Mouse (Mus musculus): Measurements from ENCODE around the gene Dync1h1. TPM values are rescaled to one million over a fixed set of nuclear protein-coding genes. Genes with fewer than 3 reads are reported as not detected.
A peak's percentile ranks its signal among the peaks of the same experiment; 100 is the strongest.
"Not testable (repeated sequence)": the region's sequence is repeated elsewhere in the genome, so short reads cannot be mapped to it uniquely, and the experiment has no call there.

The Dync1h1 gene
- polyA plus RNA-seq, 1 experiment from 2014 or later, result 41.9 TPM

- H3K4me2 ChIP-seq (ENCODE audit: low read depth, low read length), result no peak overlapping the region
- no peak for ATAC-seq (ENCODE audit: low read depth)
- peaks cover 13% of the 10 kb centered on the region for H3K36me3 ChIP-seq (ENCODE audit: control insufficient read depth, insufficient read depth, low read length)
- no peak overlapping the region for H3K4me3 ChIP-seq (ENCODE audit: low read length)
- peaks cover 12% of the 10 kb centered on the region for H3K4me1 ChIP-seq (replicated peaks; ENCODE audit: control insufficient read depth, insufficient read depth, low read length)
- no peak overlapping the region for H3K27ac ChIP-seq (ENCODE audit: low read length)
- no peaks in the 10 kb centered on the region for H3K9me3 ChIP-seq (ENCODE audit: control insufficient read depth, low read length)
- no peaks in the 10 kb centered on the region for H3K27me3 ChIP-seq (ENCODE audit: control insufficient read depth, insufficient read depth, low read depth, low read length)
- WGBS, result 57% methylated on average over 5 of the region's 5 CpGs
- H3K9ac ChIP-seq (ENCODE audit: low read length), result no peak overlapping the region
Measured at GRCm38 (mm10) chr12:110697457-110697856, 96.2 kb downstream of the Dync1h1 start.

DNA sequence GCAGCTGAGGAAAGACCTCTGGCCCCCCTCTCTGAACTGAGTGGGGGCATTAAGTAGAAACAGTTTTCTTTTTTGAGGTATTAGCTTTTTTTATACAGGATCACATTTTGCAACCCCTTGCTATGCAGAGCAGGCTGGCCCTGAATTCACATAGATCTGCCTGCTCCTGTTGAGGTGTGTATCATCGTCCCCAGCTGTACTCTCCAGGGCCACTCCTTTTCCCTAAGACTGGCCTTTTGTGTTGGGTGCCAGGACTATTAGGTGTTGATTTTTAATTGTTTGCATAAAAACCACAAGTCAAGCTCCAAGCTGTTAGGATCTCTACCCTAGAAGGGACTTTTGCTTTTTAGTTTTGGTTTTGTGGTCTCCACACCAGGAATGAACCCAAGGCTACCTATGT is 96.8 kb downstream of the Dync1h1 start:
- Histone ChIP-seq H3K4me2 (ENCODE audit: low read depth, low read length) (no peak overlapping the region), H3K4me1 (replicated peaks; ENCODE audit: control insufficient read depth, insufficient read depth, low read length) (peaks cover 12% of the 10 kb centered on the region), H3K9ac (ENCODE audit: low read length) (no peak overlapping the region), H3K4me3 (ENCODE audit: low read length) (no peak overlapping the region), H3K36me3 (ENCODE audit: control insufficient read depth, insufficient read depth, low read length) (peaks cover 8% of the 10 kb centered on the region), H3K27ac (ENCODE audit: low read length) (no peak overlapping the region), H3K9me3 (ENCODE audit: control insufficient read depth, low read length) (no peaks in the 10 kb centered on the region), H3K27me3 (ENCODE audit: control insufficient read depth, insufficient read depth, low read depth, low read length) (no peaks in the 10 kb centered on the region)
- ATAC-seq (ENCODE audit: low read depth), result no peak
- WGBS, result 93% methylated on average over 1 of the region's 1 CpGs

DNA sequence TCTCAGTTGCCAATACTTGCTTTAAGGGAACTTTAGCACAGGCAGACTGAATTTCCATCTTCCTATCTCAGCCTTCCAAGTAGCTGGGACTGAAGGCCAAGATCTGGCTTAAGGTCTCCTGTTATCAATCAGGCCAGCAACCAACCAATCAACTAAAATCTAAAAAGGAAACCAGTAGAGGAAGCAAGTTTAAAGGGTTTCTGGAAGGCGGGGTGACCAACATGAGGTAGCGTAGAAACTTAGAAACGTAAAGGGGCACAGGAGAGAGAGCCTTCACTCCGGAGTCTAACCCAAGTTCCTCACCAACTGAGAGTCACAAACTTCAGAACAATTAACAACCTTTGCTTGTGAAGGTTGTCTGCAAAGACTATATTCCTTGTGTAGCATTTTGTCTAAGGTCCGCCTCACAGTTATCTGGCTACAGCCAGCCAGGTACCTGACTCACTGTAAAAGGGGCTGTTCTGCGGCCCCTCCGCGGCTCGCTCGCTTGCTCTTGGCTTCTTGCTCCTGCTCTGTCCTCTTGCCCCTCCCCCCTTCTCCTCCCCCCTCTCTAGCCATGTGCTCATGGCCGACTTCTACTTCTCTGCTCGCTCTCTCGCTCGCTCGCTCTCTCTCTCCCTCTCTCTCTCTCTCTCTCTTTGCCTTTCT is 97.4 kb downstream of the Dync1h1 start:
- WGBS, result 38% methylated on average over 15 of the region's 15 CpGs
- Histone ChIP-seq H3K36me3 (ENCODE audit: control insufficient read depth, insufficient read depth, low read length) (peaks cover 6% of the 10 kb centered on the region), H3K9ac (ENCODE audit: low read length) (peak overlapping the region; percentile 38; the same call in 1 of the 2 replicates), H3K27me3 (ENCODE audit: control insufficient read depth, insufficient read depth, low read depth, low read length) (no peaks in the 10 kb centered on the region), H3K4me2 (ENCODE audit: low read depth, low read length) (no peak overlapping the region), H3K27ac (ENCODE audit: low read length) (no peak overlapping the region), H3K4me1 (replicated peaks; ENCODE audit: control insufficient read depth, insufficient read depth, low read length) (peaks cover 12% of the 10 kb centered on the region), H3K4me3 (ENCODE audit: low read length) (no peak overlapping the region), H3K9me3 (ENCODE audit: control insufficient read depth, low read length) (no peaks in the 10 kb centered on the region)
- no peak for ATAC-seq (ENCODE audit: low read depth)

GRCm38 (mm10) chr12:110699171-110699547 is 97.9 kb downstream of the Dync1h1 start:
- H3K27ac ChIP-seq (ENCODE audit: low read length), result no peak overlapping the region
- peaks cover 12% of the 10 kb centered on the region for H3K4me1 ChIP-seq (replicated peaks; ENCODE audit: control insufficient read depth, insufficient read depth, low read length)
- no peak overlapping the region for H3K4me3 ChIP-seq (ENCODE audit: low read length)
- 50% methylated on average over 2 of the region's 2 CpGs for WGBS
- ATAC-seq (ENCODE audit: low read depth), result no peak
- H3K4me2 ChIP-seq (ENCODE audit: low read depth, low read length), result no peak overlapping the region
- H3K27me3 ChIP-seq (ENCODE audit: control insufficient read depth, insufficient read depth, low read depth, low read length), result no peaks in the 10 kb centered on the region
- no peaks in the 10 kb centered on the region for H3K9me3 ChIP-seq (ENCODE audit: control insufficient read depth, low read length)
- H3K36me3 ChIP-seq (ENCODE audit: control insufficient read depth, insufficient read depth, low read length), result peaks cover 6% of the 10 kb centered on the region
- H3K9ac ChIP-seq (ENCODE audit: low read length), result no peak overlapping the region

GRCm38 (mm10) chr12:110700730-110701129 is 99.5 kb downstream of the Dync1h1 start:
- WGBS, result 38% methylated on average over 2 of the region's 2 CpGs
- H3K4me2 ChIP-seq (ENCODE audit: low read depth, low read length), result no peak overlapping the region
- H3K9ac ChIP-seq (ENCODE audit: low read length), result peak overlapping the region; percentile 2; the same call in 1 of the 2 replicates
- H3K4me1 ChIP-seq (replicated peaks; ENCODE audit: control insufficient read depth, insufficient read depth, low read length), result peaks cover 4% of the 10 kb centered on the region
- no peak overlapping the region for H3K27ac ChIP-seq (ENCODE audit: low read length)
- H3K9me3 ChIP-seq (ENCODE audit: control insufficient read depth, low read length), result no peaks in the 10 kb centered on the region
- no peak for ATAC-seq (ENCODE audit: low read depth)
- no peak overlapping the region for H3K4me3 ChIP-seq (ENCODE audit: low read length)
- H3K36me3 ChIP-seq (ENCODE audit: control insufficient read depth, insufficient read depth, low read length), result no peaks in the 10 kb centered on the region
- no peaks in the 10 kb centered on the region for H3K27me3 ChIP-seq (ENCODE audit: control insufficient read depth, insufficient read depth, low read depth, low read length)

DNA sequence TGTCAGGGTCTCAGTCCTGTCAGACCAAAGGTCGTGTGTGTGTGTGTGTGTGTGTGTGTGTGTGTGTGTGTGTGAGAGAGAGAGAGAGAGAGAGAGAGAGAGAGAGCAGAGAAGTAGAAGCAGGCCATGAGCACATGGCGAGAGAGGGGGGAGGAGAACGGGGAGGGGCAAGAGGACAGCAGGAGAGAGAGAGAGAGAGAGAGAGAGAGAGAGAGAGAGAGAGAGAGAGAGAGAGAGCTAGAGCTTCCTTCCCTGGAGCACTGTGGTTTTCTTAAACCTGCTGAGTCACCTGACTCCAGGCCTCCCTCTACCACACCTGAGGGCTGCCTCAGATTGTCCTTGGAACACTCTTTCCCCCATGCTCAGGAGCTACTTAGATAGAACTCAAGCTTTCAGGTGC is 100.1 kb downstream of the Dync1h1 start:
- ATAC-seq (ENCODE audit: low read depth); H3K9me3 ChIP-seq (ENCODE audit: control insufficient read depth, low read length); H3K36me3 ChIP-seq (ENCODE audit: control insufficient read depth, insufficient read depth, low read length); H3K27me3 ChIP-seq (ENCODE audit: control insufficient read depth, insufficient read depth, low read depth, low read length); H3K4me3 ChIP-seq (ENCODE audit: low read length); H3K27ac ChIP-seq (ENCODE audit: low read length); H3K4me2 ChIP-seq (ENCODE audit: low read depth, low read length); H3K9ac ChIP-seq (ENCODE audit: low read length); H3K4me1 ChIP-seq (replicated peaks; ENCODE audit: control insufficient read depth, insufficient read depth, low read length): not testable (repeated sequence)
- WGBS, result 25% methylated on average over 3 of the region's 3 CpGs

DNA sequence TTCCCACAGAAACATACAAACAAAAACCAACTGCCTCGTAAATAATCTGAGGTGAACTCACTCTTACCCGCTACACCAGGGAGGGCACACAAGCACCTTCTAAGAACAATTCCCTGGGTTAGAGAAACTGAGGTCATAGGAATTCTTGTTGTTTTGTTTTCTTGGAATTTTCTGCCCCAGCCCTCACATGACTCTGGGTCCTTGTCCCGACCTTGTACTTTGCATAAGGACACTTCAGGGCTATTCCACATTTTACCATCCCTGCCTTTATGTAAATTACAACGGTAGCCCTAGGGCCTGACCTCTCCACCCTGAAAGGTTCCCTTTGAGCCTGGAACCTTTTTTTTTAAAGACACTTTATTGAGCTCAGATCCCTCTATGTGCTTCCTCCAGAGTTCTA is 101.3 kb downstream of the Dync1h1 start, which contains the start of gene Hsp90aa1:
Gene Hsp90aa1 (minus strand): TSS at position 173 of the 400 bp plus-strand sequence.
- Histone ChIP-seq H3K4me3 (ENCODE audit: low read length) (no peak within 1 kb of the TSS), H3K9me3 (ENCODE audit: control insufficient read depth, low read length) (no peaks in the 10 kb centered on the region), H3K36me3 (ENCODE audit: control insufficient read depth, insufficient read depth, low read length) (no peaks in the 10 kb centered on the region), H3K9ac (ENCODE audit: low read length) (peak within 1 kb of the TSS; percentile 5), H3K27ac (ENCODE audit: low read length) (no peak within 1 kb of the TSS), H3K4me2 (ENCODE audit: low read depth, low read length) (no peak within 1 kb of the TSS), H3K27me3 (ENCODE audit: control insufficient read depth, insufficient read depth, low read depth, low read length) (no peaks in the 10 kb centered on the region), H3K4me1 (replicated peaks; ENCODE audit: control insufficient read depth, insufficient read depth, low read length) (no peaks in the 10 kb centered on the region; the same call in 1 of the 2 replicates)
- 50% methylated on average over 4 of the region's 4 CpGs for WGBS
- no peak for ATAC-seq (ENCODE audit: low read depth)

- Histone ChIP-seq H3K36me3 (ENCODE audit: control insufficient read depth, insufficient read depth, low read length) (no peaks in the 10 kb centered on the region), H3K9ac (ENCODE audit: low read length) (peak overlapping the region; percentile 5), H3K4me3 (ENCODE audit: low read length) (no peak overlapping the region), H3K4me2 (ENCODE audit: low read depth, low read length) (no peak overlapping the region), H3K4me1 (replicated peaks; ENCODE audit: control insufficient read depth, insufficient read depth, low read length) (no peaks in the 10 kb centered on the region; the same call in 1 of the 2 replicates), H3K9me3 (ENCODE audit: control insufficient read depth, low read length) (no peaks in the 10 kb centered on the region), H3K27me3 (ENCODE audit: control insufficient read depth, insufficient read depth, low read depth, low read length) (no peaks in the 10 kb centered on the region), H3K27ac (ENCODE audit: low read length) (no peak overlapping the region)
- peak; percentile 73 for ATAC-seq (ENCODE audit: low read depth)
- 14% methylated on average over 8 of the region's 8 CpGs for WGBS
Measured at GRCm38 (mm10) chr12:110703008-110703471, 101.8 kb downstream of the Dync1h1 start.

GRCm38 (mm10) chr12:110703682-110704081 is 102.4 kb downstream of the Dync1h1 start:
- Histone ChIP-seq H3K27ac (ENCODE audit: low read length) (no peak overlapping the region), H3K9me3 (ENCODE audit: control insufficient read depth, low read length) (no peaks in the 10 kb centered on the region), H3K9ac (ENCODE audit: low read length) (no peak overlapping the region), H3K27me3 (ENCODE audit: control insufficient read depth, insufficient read depth, low read depth, low read length) (no peaks in the 10 kb centered on the region), H3K4me3 (ENCODE audit: low read length) (no peak overlapping the region), H3K4me1 (replicated peaks; ENCODE audit: control insufficient read depth, insufficient read depth, low read length) (no peaks in the 10 kb centered on the region; the same call in 1 of the 2 replicates), H3K36me3 (ENCODE audit: control insufficient read depth, insufficient read depth, low read length) (no peaks in the 10 kb centered on the region), H3K4me2 (ENCODE audit: low read depth, low read length) (no peak overlapping the region)
- WGBS, result 63% methylated on average over 7 of the region's 7 CpGs
- ATAC-seq (ENCODE audit: low read depth), result no peak

Measured in lung, embryonic 16.5 days (tissue).